Mouse (Mus musculus): Measurements from ENCODE around the gene Ccdc91. TPM values are rescaled to one million over a fixed set of nuclear protein-coding genes. Genes with fewer than 3 reads are reported as not detected.

Ccdc91 gene
- polyA plus RNA-seq, 1 experiment from 2014 or later, result 25.7 TPM

DNA sequence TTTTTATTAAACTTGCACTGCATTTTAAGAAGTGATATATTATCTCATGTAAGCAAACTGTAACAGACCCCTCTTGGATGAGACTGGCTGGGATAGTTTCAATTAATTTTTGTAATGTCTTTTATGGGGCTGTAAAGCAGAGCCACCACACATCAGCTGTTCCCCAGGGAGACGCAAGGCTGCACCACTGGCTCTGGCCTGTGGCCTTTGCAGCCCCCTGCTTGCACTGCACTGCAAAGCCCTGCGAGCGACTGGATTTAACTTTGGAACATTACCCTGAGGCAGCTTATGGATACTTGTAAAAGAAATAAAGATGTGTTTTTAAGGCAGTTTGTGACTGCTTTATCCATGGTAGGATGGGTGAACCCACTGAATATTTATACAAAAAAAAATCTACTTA is 112.0 kb downstream of the Ccdc91 start:
- Histone ChIP-seq H3K27me3 (ENCODE audit: insufficient read depth, low read length) (no peaks in the 10 kb centered on the region), H3K4me3 (replicated peaks; ENCODE audit: low read depth, low read length) (no peak overlapping the region), H3K4me1 (replicated peaks; ENCODE audit: insufficient read depth, low read length) (no peaks in the 10 kb centered on the region), H3K4me2 (ENCODE audit: low read length) (no peak overlapping the region), H3K9ac (ENCODE audit: low read depth, low read length) (no peak overlapping the region), H3K9me3 (replicated peaks; ENCODE audit: low read length) (no peaks in the 10 kb centered on the region), H3K27ac (no peak overlapping the region), H3K36me3 (ENCODE audit: insufficient read depth, low read length) (no peaks in the 10 kb centered on the region)
- 42% methylated on average over 3 of the region's 3 CpGs for WGBS
- DNase-seq (ENCODE audit: low spot score), result peak; percentile 39
- TF ChIP-seq CTCF (IDR thresholded peaks at IDR 0.05; ENCODE audit: low read depth), result no peak
- no peak for ATAC-seq (replicated peaks; ENCODE audit: low FRiP score, low read depth)

DNA sequence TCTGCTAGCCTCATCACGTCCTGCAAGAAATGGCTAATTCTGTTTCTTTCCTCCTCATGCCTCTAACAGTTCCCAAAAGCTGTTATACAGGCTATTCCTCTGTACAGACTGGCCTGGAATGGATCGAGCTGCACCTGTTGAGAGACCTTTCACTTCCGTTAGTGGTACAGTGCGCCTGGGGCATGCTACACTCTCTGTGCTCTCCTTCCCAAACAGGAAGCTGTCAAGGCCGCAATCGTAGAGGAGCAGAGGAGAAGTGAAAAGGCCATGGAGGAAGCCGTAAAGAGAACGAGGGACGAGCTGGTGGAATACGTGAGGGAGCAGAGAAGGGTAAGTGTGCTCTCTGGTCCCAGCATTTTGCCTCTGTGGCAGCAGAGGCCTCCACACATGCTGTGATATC is 131.0 kb downstream of the Ccdc91 start:
- TF ChIP-seq CTCF (IDR thresholded peaks at IDR 0.05; ENCODE audit: low read depth), result no peak
- Histone ChIP-seq H3K4me3 (replicated peaks; ENCODE audit: low read depth, low read length) (no peak overlapping the region), H3K4me2 (ENCODE audit: low read length) (no peak overlapping the region), H3K36me3 (ENCODE audit: insufficient read depth, low read length) (no peaks in the 10 kb centered on the region), H3K27me3 (ENCODE audit: insufficient read depth, low read length) (no peaks in the 10 kb centered on the region), H3K9me3 (replicated peaks; ENCODE audit: low read length) (no peaks in the 10 kb centered on the region), H3K4me1 (replicated peaks; ENCODE audit: insufficient read depth, low read length) (no peaks in the 10 kb centered on the region), H3K27ac (no peak overlapping the region), H3K9ac (ENCODE audit: low read depth, low read length) (no peak overlapping the region)
- ATAC-seq (replicated peaks; ENCODE audit: low FRiP score, low read depth) (no peak), DNase-seq (ENCODE audit: low spot score) (no peak)
- WGBS, result 59% methylated on average over 10 of the region's 10 CpGs

DNA sequence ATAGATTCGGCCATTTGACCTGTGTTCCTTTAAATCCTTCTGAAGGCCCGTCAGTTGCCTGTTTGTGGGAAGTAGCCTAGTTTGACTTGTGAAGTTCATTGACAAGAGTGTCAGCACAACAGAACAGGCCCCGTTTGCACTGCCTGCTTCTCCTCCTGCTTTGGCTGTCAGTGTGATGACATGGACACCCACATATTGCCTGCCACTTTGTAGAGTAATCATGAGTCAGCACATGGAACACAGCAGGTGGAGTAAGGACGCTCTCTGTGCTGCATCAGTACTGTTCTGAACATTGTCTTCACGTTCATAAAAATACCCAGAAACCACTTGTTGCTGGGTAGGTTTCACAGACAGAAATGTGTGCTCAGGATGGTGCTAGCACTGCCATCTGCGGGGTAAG is 132.0 kb downstream of the Ccdc91 start:
- 64% methylated on average over 6 of the region's 6 CpGs for WGBS
- no peaks in the 10 kb centered on the region for H3K9me3 ChIP-seq (replicated peaks; ENCODE audit: low read length)
- TF ChIP-seq CTCF (IDR thresholded peaks at IDR 0.05; ENCODE audit: low read depth), result no peak
- no peak for ATAC-seq (replicated peaks; ENCODE audit: low FRiP score, low read depth)
- H3K4me3 ChIP-seq (replicated peaks; ENCODE audit: low read depth, low read length), result no peak overlapping the region
- no peaks in the 10 kb centered on the region for H3K4me1 ChIP-seq (replicated peaks; ENCODE audit: insufficient read depth, low read length)
- no peak for DNase-seq (ENCODE audit: low spot score)
- H3K36me3 ChIP-seq (ENCODE audit: insufficient read depth, low read length), result no peaks in the 10 kb centered on the region
- no peak overlapping the region for H3K27ac ChIP-seq
- no peaks in the 10 kb centered on the region for H3K27me3 ChIP-seq (ENCODE audit: insufficient read depth, low read length)
- H3K9ac ChIP-seq (ENCODE audit: low read depth, low read length), result no peak overlapping the region
- H3K4me2 ChIP-seq (ENCODE audit: low read length), result no peak overlapping the region

DNA sequence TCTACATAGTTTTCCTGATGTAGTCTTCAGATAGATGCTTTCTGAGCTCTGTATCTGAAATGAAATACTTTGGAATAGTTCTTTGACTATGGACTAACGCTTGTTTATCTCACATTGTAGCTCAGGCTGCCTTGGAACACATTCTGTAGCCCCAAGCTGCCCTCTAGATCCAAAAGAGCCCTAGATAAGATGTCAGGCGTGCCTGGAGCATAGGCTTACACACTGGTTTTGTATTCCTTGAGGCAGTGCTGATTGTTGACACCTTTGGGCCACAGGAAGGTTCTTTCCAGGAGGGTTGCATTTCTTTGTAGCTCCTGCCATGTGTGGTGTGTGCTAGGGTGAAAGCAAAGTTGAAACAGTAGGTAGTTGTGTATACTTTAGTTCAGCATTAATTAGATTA is 139.7 kb downstream of the Ccdc91 start:
- ATAC-seq (replicated peaks; ENCODE audit: low FRiP score, low read depth), result no peak
- Histone ChIP-seq H3K36me3 (ENCODE audit: insufficient read depth, low read length) (no peaks in the 10 kb centered on the region), H3K27me3 (ENCODE audit: insufficient read depth, low read length) (no peaks in the 10 kb centered on the region), H3K9me3 (replicated peaks; ENCODE audit: low read length) (no peaks in the 10 kb centered on the region), H3K27ac (no peak overlapping the region), H3K9ac (ENCODE audit: low read depth, low read length) (no peak overlapping the region), H3K4me3 (replicated peaks; ENCODE audit: low read depth, low read length) (no peak overlapping the region), H3K4me2 (ENCODE audit: low read length) (no peak overlapping the region), H3K4me1 (replicated peaks; ENCODE audit: insufficient read depth, low read length) (no peaks in the 10 kb centered on the region)
- DNase-seq (ENCODE audit: low spot score), result no peak
- no peak for TF ChIP-seq CTCF (IDR thresholded peaks at IDR 0.05; ENCODE audit: low read depth)
- WGBS, result 71% methylated on average over 2 of the region's 2 CpGs

DNA sequence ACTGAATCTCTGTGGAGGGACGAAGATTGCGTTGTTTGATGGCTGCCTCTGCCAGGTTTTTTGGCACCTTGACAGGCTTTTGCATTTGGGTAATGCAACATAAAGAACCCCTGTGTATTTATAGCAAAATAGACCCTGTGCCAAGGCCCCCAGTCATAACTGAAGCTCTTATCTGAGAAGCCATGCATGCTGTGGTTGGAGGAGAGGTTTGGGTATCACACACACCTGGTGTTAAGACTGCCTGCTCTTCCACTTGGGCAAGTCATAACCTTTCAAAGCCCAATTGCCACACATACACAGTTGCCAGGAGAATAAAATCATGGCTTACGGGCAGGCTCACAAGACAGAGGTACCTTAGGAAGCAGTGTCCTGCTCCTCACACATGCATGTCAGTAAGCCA is 147.5 kb downstream of the Ccdc91 start:
- Histone ChIP-seq H3K27ac (no peak overlapping the region), H3K27me3 (ENCODE audit: insufficient read depth, low read length) (no peaks in the 10 kb centered on the region), H3K9ac (ENCODE audit: low read depth, low read length) (no peak overlapping the region), H3K4me3 (replicated peaks; ENCODE audit: low read depth, low read length) (no peak overlapping the region), H3K4me2 (ENCODE audit: low read length) (no peak overlapping the region), H3K36me3 (ENCODE audit: insufficient read depth, low read length) (no peaks in the 10 kb centered on the region), H3K9me3 (replicated peaks; ENCODE audit: low read length) (no peaks in the 10 kb centered on the region), H3K4me1 (replicated peaks; ENCODE audit: insufficient read depth, low read length) (no peaks in the 10 kb centered on the region)
- ATAC-seq (replicated peaks; ENCODE audit: low FRiP score, low read depth) (no peak), DNase-seq (ENCODE audit: low spot score) (no peak)
- WGBS, result 87% methylated on average over 3 of the region's 3 CpGs
- no peak for TF ChIP-seq CTCF (IDR thresholded peaks at IDR 0.05; ENCODE audit: low read depth)

DNA sequence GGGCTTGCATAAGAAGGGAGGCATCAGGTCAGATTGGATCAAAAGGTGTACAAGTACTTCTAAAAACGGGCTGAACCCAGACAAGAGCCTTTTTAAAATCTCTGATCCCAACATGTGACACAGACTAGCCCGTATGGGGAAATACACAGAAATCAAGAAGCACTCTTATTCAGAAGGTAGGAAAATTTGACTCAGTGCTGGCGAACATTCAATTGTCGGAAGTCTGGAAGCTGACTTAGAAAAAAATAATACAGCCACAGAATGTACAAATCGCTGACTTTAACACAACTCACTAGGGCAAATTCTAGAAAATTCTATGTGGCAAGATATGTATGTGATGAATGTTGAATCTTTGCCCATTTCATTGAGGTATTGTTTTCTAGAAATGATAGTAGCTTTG is 160.8 kb downstream of the Ccdc91 start:
- H3K36me3 ChIP-seq (ENCODE audit: insufficient read depth, low read length), result no peaks in the 10 kb centered on the region
- ATAC-seq (replicated peaks; ENCODE audit: low FRiP score, low read depth) (no peak), DNase-seq (ENCODE audit: low spot score) (no peak)
- WGBS, result 82% methylated on average over 5 of the region's 5 CpGs
- H3K27me3 ChIP-seq (ENCODE audit: insufficient read depth, low read length), result no peaks in the 10 kb centered on the region
- no peaks in the 10 kb centered on the region for H3K9me3 ChIP-seq (replicated peaks; ENCODE audit: low read length)
- no peak overlapping the region for H3K4me2 ChIP-seq (ENCODE audit: low read length)
- H3K4me1 ChIP-seq (replicated peaks; ENCODE audit: insufficient read depth, low read length), result no peaks in the 10 kb centered on the region
- TF ChIP-seq CTCF (IDR thresholded peaks at IDR 0.05; ENCODE audit: low read depth), result no peak
- no peak overlapping the region for H3K27ac ChIP-seq
- H3K9ac ChIP-seq (ENCODE audit: low read depth, low read length), result no peak overlapping the region
- H3K4me3 ChIP-seq (replicated peaks; ENCODE audit: low read depth, low read length), result no peak overlapping the region

DNA sequence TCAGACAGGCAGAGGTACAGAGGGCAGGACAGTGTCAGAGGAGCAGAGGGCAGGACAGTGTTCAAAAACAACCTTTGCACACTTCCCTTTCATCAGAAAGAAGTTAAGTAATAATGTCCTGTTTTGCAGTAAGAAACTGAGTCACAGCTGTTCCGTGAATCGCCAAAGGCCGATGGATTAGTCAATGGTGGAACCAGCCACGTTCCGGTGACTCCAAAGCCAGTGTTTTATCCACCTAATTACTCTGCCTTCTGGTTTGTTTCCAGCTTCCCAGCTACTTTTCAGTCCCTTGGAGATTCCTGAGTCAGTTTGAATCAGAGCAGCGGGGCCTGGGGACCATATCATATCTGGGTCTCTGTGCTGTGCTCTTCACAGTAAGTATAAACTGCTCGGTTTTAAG is 168.2 kb downstream of the Ccdc91 start:
- H3K27ac ChIP-seq, result no peak overlapping the region
- no peaks in the 10 kb centered on the region for H3K36me3 ChIP-seq (ENCODE audit: insufficient read depth, low read length)
- 86% methylated on average over 7 of the region's 7 CpGs for WGBS
- TF ChIP-seq CTCF (IDR thresholded peaks at IDR 0.05; ENCODE audit: low read depth), result no peak
- H3K9me3 ChIP-seq (replicated peaks; ENCODE audit: low read length), result no peaks in the 10 kb centered on the region
- ATAC-seq (replicated peaks; ENCODE audit: low FRiP score, low read depth) (no peak), DNase-seq (ENCODE audit: low spot score) (no peak)
- H3K9ac ChIP-seq (ENCODE audit: low read depth, low read length), result no peak overlapping the region
- no peak overlapping the region for H3K4me3 ChIP-seq (replicated peaks; ENCODE audit: low read depth, low read length)
- no peak overlapping the region for H3K4me2 ChIP-seq (ENCODE audit: low read length)
- H3K27me3 ChIP-seq (ENCODE audit: insufficient read depth, low read length), result no peaks in the 10 kb centered on the region
- no peaks in the 10 kb centered on the region for H3K4me1 ChIP-seq (replicated peaks; ENCODE audit: insufficient read depth, low read length)

Data from kidney, postnatal 0 days (tissue).